Mouse (Mus musculus) thymus, postnatal 10 days (tissue): ENCODE measurements around the gene Phlda3.
A peak's percentile ranks its signal among the peaks of the same experiment; 100 is the strongest.

Experiments
- DNase-seq, 2 experiments: peaks; one replicate each; pipeline ENCODE4 v3.0.0; 2021; ENCODE audit warnings: low spot score in 2 of 2

Phlda3 gene

DNA sequence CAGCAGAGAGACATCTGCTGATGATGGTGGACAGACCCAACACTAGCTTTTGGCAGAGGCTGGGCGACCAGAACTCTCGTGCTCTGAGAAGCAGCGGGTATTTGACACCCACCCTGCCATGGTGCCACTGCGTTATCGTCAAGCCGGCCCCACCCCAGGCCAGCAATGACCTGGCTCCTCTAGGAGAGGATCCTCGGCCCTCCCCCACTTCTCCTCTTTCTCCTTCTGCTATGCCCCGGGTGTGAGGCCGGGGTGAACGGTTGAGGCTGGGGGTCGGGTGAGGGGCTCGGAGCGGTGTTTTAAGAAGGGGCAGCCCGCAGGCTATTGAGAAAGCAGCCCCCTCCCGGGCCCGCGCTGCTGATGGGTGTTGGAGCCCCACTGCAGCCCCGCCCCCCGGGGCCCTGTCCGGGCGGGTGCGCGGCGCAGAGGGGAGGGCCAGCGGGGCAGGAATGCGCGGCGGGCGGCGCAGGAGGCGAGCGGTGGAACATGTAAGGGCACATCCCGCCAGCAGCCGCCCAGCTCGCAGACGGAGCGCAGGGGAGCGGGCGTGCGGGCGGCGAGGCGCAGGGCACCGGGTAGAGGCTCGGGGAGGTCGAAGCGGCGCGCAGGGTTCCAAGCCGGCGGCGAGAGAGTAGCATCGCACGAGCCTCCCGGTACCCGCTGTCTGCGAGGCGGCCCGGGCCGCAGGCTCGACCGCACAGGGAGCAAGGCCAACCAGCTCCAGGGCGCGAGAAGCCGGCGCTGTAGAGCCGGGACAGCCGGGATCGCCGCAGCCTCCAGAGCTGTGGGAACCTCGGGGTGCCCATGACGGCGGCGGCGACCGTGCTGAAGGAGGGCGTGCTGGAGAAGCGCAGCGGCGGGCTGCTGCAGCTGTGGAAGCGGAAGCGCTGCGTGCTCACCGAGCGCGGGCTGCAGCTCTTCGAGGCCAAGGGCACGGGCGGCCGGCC is at the start of gene Phlda3:
Gene Phlda3, plus strand, starts transcription at position 475 of the 947 bp plus-strand sequence.
- peak; percentile 39 to 64 for DNase-seq

- DNase-seq, result peak; percentile 78 to 88
These were observed 46.4 kb upstream of the Phlda3 start for GRCm38 (mm10) chr1:135719486-135719885.

GRCm38 (mm10) chr1:135719983-135720382 is 45.9 kb upstream of the Phlda3 start, which contains the start of gene Csrp1:
TSS of gene Csrp1 (plus strand) at chr1:135720061.
- DNase-seq, result no peak

DNA sequence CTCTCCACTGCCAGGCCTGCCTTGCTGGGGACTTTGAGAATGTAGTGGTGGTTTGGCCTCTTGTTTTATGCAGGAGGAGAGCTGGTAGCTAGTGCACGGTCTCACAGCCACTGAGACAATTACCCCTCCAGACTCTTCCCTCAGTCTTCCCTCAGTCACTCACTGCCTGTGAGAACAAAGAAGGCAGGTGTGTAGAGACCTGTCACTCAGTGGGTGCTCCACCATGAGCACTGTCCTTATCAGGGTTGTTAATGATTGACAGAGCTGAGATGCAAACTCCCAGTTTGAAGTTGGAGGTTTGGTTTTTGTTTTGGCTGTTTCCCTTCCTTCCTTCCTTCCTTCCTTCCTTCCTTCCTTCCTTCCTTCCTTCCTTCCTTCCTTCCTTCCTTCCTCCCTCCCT is 42.9 kb upstream of the Phlda3 start:
- DNase-seq, result no peak

DNA sequence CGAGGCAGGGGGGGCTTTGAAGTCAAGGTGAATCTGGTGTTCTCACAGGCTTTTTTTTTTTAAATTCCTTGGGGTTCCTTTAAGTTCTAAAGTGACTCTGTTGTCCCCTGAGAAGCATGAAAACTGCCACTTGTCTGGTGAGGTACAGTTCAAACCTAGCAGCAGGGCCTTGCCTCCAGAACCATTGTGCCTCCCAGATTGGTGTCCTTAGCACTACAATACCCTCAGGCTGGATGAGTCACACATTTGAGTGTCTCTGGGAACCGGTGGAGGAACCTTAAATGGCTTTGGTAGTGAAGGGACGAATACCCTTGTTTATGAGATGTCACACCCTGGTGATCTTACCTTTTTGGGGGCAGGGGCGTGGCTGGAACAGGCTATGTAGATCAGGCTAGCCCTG is 41.8 kb upstream of the Phlda3 start:
- DNase-seq, result no peak

DNA sequence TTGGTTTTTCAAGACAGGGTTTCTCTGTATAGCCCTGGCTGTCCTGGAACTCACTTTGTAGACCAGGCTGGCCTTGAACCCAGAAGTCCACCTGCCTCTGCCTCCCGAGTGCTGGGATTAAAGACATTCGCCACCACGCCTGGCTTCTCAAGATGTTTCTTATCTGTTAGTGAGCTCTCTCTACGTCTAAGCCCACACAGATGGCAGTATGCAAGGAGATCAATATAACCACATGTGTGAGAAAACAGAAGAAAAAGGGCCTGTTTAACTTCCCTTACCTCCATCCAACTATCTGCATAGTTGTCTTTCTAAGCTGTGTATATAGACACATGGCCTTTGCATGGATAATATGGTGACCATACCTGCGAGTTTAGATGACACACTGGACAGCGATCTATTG is 40.6 kb upstream of the Phlda3 start:
- peak in 1 of 2 experiments; percentile 35 for DNase-seq

DNA sequence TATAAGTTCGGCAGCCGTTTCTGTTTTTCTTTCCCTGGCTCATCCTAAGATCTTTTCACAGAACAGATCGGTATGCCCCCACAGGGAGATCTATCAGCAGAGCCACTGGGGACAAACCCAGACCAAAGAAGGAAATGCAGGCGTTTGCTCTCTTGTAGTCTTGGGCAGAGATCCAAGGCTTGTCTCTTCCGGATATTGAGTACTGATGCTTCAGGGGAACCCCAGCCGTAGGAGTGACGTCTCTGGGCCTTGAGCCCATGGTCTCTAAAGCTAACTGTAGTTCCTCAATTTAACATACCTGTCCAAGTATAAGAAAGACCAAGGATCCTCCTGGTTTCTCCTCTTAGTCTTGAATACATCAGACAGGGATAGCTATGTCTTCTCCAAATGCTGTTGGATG is 40.0 kb upstream of the Phlda3 start:
- DNase-seq, result no peak

- peak; percentile 95 for DNase-seq
These were observed 37.1 kb upstream of the Phlda3 start for GRCm38 (mm10) chr1:135728631-135729366.

- no peak for DNase-seq
These were observed 36.6 kb upstream of the Phlda3 start for GRCm38 (mm10) chr1:135729367-135729713.

- no peak for DNase-seq
These were observed 36.1 kb upstream of the Phlda3 start for GRCm38 (mm10) chr1:135729821-135730220.

- DNase-seq, result no peak
These were observed 35.6 kb upstream of the Phlda3 start for GRCm38 (mm10) chr1:135730296-135730695.

DNA sequence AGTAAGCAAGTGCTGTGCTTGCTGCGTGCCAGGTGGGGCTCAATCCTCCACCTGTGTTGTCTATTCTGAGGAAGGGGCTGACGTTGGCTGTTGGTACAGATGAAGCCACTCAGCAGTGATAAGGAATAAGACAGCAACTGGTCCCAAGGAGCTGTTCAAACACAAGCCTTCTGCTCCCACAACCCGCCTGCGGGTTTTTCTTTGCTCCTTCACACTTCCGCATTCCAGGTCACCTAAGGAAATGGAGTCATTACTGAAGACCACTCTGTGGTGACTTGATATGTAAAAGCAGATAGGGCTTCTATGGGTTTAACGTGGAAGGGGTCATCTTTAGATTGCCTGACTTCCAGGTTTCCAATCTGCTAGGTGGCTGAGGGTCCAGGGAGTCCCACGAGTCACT is 34.5 kb upstream of the Phlda3 start:
- no peak for DNase-seq

GRCm38 (mm10) chr1:135731897-135732684 is 33.8 kb upstream of the Phlda3 start:
- no peak for DNase-seq

DNA sequence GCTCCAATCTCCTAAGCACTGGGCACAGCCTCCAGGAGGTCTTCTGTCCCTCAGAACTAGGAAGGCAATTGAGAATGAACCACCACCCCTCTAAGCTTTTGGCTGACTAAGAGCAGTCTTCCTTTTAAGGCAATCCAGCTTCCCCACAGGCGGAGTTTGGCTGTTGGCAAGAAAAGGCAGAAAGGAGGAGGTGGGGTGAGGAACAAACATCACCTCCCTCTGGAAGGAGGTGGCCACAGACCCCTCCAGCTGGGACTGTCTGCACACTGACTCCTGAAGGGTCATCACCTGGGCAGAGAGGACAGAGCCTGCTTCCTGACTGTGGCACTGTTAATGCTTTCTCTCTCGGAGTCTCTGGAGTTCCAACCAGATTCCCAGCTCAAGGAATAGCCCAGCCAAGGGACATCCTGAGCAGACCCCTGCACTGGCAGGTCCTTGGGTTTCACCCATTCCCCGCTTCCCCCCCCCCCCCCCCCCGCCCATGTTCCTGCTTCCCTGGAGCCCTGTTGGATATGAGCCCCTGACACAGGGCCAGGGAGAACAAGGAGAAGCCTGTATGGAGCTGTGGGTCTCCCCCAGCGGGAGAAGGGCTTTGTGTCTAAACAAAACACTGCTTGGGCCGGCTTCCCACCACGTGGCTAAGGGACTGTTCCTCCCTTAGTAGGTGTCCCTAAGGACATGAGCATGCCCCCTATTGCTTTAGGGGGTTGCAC is 31.5 kb upstream of the Phlda3 start:
- DNase-seq, result no peak

DNA sequence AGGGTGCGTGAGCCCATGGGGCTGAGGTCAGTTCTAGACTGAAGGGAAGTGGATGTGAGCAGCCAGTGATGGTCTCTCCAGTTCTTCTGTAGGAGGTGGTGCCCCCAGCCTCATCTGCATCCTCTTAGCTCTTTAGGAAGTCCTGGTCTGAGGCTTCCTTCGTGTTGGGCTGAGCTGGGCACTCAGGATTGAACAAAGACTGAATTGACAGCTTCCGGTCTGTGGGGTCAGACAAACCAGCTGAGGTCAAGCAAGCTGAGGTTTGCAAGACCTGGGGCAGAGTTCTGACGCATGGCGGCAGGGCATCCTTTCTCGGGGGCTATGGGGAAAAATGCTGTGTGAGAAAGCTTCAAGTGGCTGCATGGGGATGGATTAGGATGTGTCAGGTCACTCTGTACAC is 30.5 kb upstream of the Phlda3 start:
- DNase-seq, result no peak

DNA sequence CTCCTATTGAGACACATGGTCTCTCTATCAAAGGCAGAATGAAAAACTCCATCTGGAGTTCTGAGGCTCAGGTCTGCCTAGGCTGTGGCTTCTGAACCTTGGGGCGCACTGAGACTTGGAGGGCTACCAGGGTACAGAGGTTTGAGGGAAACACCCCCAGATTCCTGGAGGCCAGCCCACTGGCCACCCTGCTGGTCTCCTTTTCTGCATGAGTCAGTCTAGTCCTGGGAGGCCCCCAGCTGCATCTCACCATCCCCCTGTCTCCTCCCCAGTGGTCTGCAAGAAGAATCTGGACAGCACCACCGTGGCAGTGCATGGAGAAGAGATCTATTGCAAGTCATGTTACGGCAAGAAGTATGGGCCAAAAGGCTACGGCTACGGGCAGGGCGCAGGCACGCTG is 20.9 kb upstream of the Phlda3 start:
- no peak for DNase-seq

DNA sequence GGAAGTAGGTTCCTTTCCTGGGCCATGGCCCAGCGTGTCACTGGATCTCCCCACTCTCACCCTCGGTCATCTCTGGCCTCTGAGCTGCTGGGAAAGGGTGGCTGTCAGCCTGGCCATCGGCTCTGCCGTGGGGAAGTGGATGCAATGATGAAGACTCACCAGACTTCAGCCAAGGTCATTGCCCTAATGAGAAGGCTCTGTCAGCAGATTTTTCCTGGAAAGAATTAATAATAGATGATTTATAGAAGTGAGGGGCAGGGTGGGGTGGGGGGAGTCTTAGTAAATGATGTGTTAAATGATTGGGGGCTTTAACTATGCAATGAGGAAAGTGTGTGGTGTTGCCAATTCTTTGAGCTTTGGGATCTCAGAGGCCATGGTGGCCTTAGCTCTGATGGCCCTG is 19.7 kb upstream of the Phlda3 start:
- DNase-seq, result no peak

GRCm38 (mm10) chr1:135752737-135753348 is 13.1 kb upstream of the Phlda3 start:
- peak; percentile 86 to 98 for DNase-seq

- DNase-seq, result no peak
These were observed 10.6 kb upstream of the Phlda3 start for GRCm38 (mm10) chr1:135755287-135755686.

GRCm38 (mm10) chr1:135755913-135756312 is 10.0 kb upstream of the Phlda3 start:
- no peak for DNase-seq

DNA sequence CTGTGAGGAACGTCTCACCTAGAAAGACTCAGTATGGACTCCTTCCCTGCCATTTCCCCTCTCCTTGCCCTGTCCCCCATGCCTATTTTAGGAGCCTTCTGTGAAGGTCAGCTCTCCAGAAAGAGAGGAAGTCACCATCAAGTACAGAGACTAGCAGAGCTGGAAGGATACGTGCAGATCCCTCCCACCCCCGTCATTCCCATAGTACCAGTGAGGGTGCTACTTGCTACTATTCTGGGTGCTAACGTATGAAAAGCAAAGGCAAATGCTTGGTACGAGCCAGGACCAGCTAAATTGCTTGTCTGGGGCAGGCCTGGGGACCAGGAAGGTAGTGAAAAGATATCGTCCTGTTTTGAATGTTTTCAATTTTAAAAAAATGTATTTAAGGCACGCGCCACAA is 8.6 kb upstream of the Phlda3 start:
- no peak for DNase-seq
